10 mouse cellular contexts compared by ENCODE assay signal in the genomic region with DNA sequence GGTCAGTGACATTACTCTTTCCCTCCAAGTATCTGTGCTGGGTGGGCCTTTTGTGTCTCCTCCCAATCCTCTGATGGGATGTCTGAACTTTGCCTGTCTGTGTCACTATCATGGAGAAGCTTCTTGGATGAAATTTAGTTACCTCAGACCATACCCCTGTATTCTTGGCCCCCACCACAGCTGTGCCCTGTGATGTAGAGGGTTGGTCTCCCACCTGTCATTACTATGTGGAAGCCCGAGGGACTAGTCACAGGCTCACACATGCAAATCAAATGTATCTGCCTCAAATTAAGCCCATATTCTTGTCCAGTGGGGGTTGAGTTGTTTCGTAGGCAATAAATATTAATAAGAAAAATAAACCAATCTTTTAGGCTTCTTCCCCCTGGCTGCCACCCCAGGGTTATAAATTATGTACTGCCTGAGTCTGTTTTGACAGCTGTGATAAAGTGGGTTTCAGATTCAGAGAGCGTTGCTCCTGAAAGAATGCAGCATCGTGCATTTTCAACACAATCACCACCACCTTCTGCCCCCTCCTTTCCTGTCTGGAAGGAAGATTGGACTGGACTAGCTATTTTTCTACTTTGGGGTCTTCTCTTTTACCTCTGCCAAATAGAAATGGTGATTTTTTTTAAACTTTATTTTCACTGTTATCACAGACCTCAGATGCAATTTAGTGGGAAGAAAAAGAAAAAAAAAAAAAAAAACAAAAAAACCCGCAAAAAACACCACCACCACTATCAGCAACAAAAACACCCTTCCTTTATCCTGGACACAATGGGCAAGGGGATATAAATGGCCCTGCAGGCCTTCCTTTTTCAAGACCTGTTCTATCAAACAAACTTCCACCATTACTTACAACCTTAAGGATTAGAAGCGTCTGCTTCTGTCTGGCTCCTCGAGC.
A peak's percentile ranks its signal among the peaks of the same experiment; 100 is the strongest.
DNase-seq lines count a peak whose midpoint lies in the region; ATAC-seq and TF ChIP-seq lines count a peak whose summit lies in the region.
"Had no signal": no experiment of that assay in that cellular context is flagged by ENCODE, and none has a peak within 500 bp of the region (broad histone marks: within the 10 kb centered on the region; RNA-seq: fewer than 3 reads in every experiment).

No protein-coding gene starts in this region.

- no peaks in the 10 kb centered on the region for H3K9me3 ChIP-seq in heart, embryonic 12.5 days (replicated peaks)
- H3K9me3 ChIP-seq in hindbrain, embryonic 13.5 days = no peaks in the 10 kb centered on the region
- H3K9me3 ChIP-seq: lung, embryonic 15.5 days had no signal

- no peak overlapping the region for H3K9ac ChIP-seq in heart, embryonic 12.5 days
- H3K9ac ChIP-seq in hindbrain, embryonic 13.5 days = no peak overlapping the region
- H3K9ac ChIP-seq: lung, embryonic 15.5 days had no signal

- no peaks in the 10 kb centered on the region for H3K36me3 ChIP-seq in heart, embryonic 12.5 days
- H3K36me3 ChIP-seq in hindbrain, embryonic 13.5 days = no peaks in the 10 kb centered on the region
- H3K36me3 ChIP-seq in thymus, adult 2 months (ENCODE audit: control insufficient read depth, insufficient read depth, low read length) = no peaks in the 10 kb centered on the region
- H3K36me3 ChIP-seq: lung, embryonic 15.5 days had no signal

- DNase-seq in heart, adult 11 months = peak; percentile 85
- peak; percentile 47 for DNase-seq in embryo, embryonic 11 days
- DNase-seq in mesoderm, embryonic 11.5 days (ENCODE audit: low read depth, low spot score) = peak; percentile 58
- no peak for DNase-seq in right cerebral cortex, postnatal 4 days
- DNase-seq in thymus, adult 2 months = no peak
- DNase-seq in frontal cortex, adult 2 months (ENCODE audit: extremely low spot score in 1 of 2, low spot score in 1 of 2) = no peak
- DNase-seq: thymus, adult 18-20 months had no signal

- no peak overlapping the region for H3K27ac ChIP-seq in heart, embryonic 12.5 days (ENCODE audit: poor library complexity, severe bottlenecking)
- peak overlapping the region; percentile 37; the same call in 1 of the 2 replicates for H3K27ac ChIP-seq in hindbrain, embryonic 13.5 days
- H3K27ac ChIP-seq in thymus, adult 2 months (ENCODE audit: control insufficient read depth, insufficient read depth, low read length) = no peak overlapping the region
- H3K27ac ChIP-seq: lung, embryonic 15.5 days had no signal

- no peaks in the 10 kb centered on the region for H3K27me3 ChIP-seq in heart, embryonic 12.5 days (replicated peaks)
- no peaks in the 10 kb centered on the region for H3K27me3 ChIP-seq in hindbrain, embryonic 13.5 days
- H3K27me3 ChIP-seq in thymus, adult 2 months (ENCODE audit: control insufficient read depth, insufficient read depth, low read length) = no peaks in the 10 kb centered on the region
- H3K27me3 ChIP-seq: lung, embryonic 15.5 days had no signal

- no peak overlapping the region for H3K4me3 ChIP-seq in heart, embryonic 12.5 days
- no peak overlapping the region for H3K4me3 ChIP-seq in hindbrain, embryonic 13.5 days
- no peak overlapping the region for H3K4me3 ChIP-seq in thymus, adult 2 months (ENCODE audit: control insufficient read depth, insufficient read depth, low read length)
- H3K4me3 ChIP-seq: lung, embryonic 15.5 days had no signal

- no peak for TF ChIP-seq POLR2A in thymus, adult 2 months (IDR thresholded peaks at IDR 0.05; ENCODE audit: control insufficient read depth, extremely low read depth, insufficient read depth, low read length, poor library complexity)

- ATAC-seq in heart, embryonic 12.5 days (ENCODE audit: insufficient number of reproducible peaks, low FRiP score) = no peak
- peak; percentile 83 for ATAC-seq in hindbrain, embryonic 13.5 days (ENCODE audit: low FRiP score)

- no peak overlapping the region for H3K4me2 ChIP-seq in heart, embryonic 12.5 days
- H3K4me2 ChIP-seq in hindbrain, embryonic 13.5 days = no peak overlapping the region
- H3K4me2 ChIP-seq: lung, embryonic 15.5 days had no signal

- no peak for TF ChIP-seq CTCF in thymus, adult 2 months (IDR thresholded peaks at IDR 0.05; ENCODE audit: borderline replicate concordance, control insufficient read depth, extremely low read depth, insufficient read depth, low read length, poor library complexity)

- WGBS in heart, embryonic 12.5 days = 32% methylated on average over 7 of the region's 7 CpGs
- WGBS in hindbrain, embryonic 13.5 days = 52% methylated on average over 7 of the region's 7 CpGs
- WGBS in thymus, adult 2 months = 53% methylated on average over 7 of the region's 7 CpGs

- H3K4me1 ChIP-seq in heart, embryonic 12.5 days (replicated peaks) = peaks cover 12% of the 10 kb centered on the region
- peaks cover 6% of the 10 kb centered on the region for H3K4me1 ChIP-seq in hindbrain, embryonic 13.5 days (replicated peaks)
- no peaks in the 10 kb centered on the region for H3K4me1 ChIP-seq in thymus, adult 2 months (replicated peaks; ENCODE audit: control insufficient read depth, insufficient read depth, low read length)
- H3K4me1 ChIP-seq: lung, embryonic 15.5 days had no signal

Comparison
In these comparisons a context has a peak if more than half of its experiments do, and no peak if none do; other contexts are left out.
1. DNase-seq: peak in heart, adult 11 months (single experiment), embryo, embryonic 11 days (single experiment) and mesoderm, embryonic 11.5 days (single experiment); none in right cerebral cortex, postnatal 4 days (single experiment), thymus, adult 2 months (single experiment) and frontal cortex, adult 2 months (0 of 2).